Mouse (Mus musculus): ENCODE data around the gene BC030867.

DNA sequence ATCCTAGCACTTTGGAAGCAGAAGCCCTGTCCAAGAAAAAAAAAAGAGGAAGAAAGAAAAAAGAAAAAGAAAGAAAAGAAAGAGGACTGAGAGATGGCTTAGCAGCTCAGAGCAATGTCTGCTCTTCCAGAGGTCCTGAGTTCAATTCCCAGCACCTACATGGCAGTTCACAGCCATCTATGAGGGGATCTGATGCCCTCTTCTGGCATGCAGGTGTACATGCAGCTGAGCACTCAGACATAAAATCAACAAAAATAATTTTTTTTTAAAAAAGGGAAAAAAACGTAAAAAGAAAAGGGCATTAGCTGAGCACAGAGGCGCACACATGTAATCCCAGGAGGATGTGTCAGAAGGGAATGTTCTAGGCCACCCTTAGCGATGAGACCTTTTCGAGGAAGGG is 1.8 kb upstream of the BC030867 start:
- TF ChIP-seq CTCF (IDR thresholded peaks at IDR 0.05; ENCODE audit: control insufficient read depth, insufficient read depth, insufficient replicate concordance, low read depth, low read length) (no peak), POLR2A (IDR thresholded peaks at IDR 0.05; ENCODE audit: control insufficient read depth, low read depth, low read length) (no peak)

All from testis, adult 2 months (tissue).